Mouse (Mus musculus) forelimb bud, embryonic 11.5 days (tissue): ENCODE measurements around the gene Acp7.

Source experiments
- DNase-seq: peaks from one replicate; pipeline ENCODE4 v3.0.0-alpha.2; 2012; ENCODE audit warnings: low read depth, low spot score

Acp7 gene

DNA sequence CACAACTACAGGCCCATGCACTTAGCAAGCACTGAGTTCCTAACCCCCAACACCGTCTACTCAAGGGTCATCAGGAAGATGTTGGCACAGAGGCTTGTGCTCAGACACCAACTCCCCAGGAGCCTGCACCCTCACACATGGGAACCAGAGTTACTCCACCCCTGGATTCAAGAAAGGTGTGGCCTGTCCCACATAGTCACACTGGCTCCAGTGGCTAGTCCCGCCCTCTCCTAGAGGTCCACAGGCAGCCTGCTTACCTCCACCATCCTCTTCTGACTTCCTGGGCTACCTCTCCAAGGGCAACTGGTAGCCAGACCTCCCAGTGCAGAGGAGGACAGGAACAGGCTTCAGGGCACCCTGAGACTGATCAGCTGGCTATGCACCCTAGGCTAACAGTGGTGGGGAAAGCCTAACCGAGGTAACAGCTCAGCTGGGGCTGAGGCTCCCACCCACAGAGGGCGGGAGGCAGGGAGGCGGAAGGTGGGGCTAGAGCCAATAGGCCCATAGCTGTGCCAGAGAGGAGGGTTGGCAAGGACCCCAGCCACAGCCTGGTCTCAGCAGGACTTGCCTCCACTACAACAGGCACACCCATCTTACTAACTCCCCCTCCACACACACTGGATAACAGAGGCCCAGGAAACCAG lies 54.7 kb downstream of the Acp7 start:
- DNase-seq: no peak

GRCm38 (mm10) chr7:28575597-28575996 lies 55.5 kb downstream of the Acp7 start:
- no peak for DNase-seq

- DNase-seq: no peak
Observed at GRCm38 (mm10) chr7:28573236-28573635, 57.9 kb downstream of the Acp7 start.

DNA sequence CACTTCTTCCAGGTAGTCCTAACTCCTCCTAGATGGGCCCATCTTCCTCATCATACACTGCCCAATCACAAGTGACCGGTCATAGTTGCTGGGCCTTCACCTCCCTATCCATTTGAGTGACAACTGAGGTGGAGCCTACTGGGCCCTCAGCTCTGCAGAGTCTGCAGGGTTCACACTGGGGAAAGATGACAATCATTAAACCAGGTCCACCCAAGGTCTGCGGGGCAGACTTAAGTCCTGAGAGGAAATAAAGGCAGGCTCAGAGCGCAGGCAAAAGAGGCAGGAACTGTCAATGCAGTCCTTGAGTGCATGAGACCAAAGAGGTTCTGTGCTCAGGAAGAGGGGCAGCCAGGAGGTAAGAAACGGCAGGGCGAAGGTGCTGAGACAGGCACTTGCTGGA lies 58.4 kb downstream of the Acp7 start:
- no peak for DNase-seq

DNA sequence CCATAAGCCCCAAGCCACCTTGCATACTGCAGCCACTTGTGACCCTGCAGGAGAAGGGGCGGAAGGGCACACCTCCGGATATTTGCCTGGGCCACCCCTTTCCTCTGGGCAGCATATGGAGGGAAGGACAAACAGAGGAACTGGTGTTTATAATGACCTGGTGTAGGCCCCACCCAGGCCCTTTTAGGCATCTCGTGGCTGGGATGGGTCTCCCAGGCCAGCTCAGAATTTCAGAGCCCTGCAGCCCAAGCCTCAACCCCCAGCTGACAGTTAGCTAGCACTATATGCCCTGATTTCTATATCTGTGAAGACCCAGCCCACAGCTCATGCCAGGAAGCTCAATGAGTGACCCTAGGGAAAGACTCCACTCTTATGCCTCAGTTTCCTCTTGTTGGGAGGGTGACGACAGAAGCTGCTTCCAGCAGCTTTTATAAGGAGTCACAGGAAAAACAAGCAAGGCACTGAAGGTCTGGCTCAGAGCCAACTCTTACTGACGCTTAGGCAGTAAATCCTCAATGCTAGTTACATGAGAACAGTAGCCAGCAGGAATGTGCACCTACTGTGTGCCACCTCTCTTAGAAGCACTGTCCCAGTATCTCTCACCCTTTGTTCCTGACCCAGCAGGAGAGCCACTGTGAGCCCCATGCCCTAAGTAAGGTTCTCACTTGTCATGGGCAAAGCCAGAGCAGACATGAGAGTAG lies 60.0 kb downstream of the Acp7 start:
- no peak for DNase-seq

DNA sequence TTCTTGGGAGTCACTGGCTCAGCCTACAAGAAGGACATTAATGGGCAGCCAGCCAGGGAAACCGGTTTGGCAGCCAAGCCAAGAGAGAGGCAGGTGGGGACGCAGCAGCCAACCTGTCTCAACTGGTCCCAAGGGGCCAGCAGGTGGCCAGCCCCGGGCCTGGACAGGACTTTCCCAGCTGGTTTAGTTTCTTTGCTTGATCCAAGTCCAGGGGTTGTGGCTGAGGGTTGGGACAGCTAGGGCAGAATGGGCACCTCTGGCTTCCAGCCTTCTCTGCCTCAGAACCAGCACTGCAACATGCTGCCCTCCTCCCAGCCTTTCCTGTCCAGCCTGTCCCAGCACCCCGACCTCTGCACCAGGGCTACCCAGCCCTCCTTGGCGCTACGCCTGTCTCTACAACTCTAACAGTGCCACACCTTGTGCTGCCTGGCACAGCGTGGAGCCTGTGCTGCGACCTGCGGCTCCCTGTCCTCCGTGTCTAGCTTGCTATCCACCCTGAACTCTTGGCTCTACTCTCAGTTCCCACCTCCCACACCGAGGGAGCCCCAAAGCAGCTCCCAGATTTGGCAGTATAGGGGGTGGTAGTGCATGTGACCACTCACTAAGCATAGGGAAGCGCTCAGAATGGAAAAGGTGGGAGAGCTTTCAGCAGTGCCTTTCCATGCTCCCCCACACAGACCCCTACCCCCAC lies 60.7 kb downstream of the Acp7 start:
- DNase-seq: no peak

GRCm38 (mm10) chr7:28568253-28568652 lies 62.9 kb downstream of the Acp7 start:
- peak; percentile 50 for DNase-seq

DNA sequence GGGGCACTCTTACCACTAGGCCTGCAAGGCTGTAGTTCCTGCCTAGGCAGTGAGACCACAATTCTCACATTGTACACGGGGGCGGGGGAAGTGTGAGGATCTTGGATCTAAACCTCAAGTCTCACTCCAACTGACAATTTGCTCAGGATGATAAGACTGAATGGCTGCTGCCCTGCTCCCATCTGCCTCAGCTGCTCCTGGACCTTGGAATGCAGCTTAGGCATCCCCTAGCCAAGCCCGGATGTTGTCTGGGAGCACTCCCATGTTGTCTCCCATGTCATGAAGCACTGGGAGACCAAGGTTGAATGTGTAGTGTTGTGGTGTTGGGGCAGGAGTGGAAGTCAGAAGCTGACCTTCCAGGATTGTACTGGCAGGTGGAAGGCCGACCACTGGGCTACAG lies 63.6 kb downstream of the Acp7 start:
- DNase-seq: no peak

DNA sequence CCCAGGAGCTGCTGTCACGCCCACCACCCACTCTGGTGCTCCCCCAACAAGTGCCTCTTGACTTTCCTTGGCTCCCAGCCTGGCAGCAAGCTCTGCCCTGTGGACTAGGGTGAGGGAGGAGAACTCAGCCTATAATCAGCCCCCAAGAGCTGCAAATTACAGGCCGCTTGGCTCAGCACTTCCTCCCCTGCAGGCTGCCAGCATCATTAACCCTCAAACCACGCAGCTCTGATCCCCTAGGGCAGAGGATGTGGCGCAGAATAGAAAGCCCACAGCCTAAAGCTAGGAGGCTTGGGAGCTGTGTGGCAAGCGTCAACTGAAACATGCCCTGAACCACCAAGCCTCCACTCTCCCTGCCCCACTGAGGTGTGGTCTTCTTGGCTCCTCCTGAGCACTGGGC lies 65.7 kb downstream of the Acp7 start:
- DNase-seq: no peak

DNA sequence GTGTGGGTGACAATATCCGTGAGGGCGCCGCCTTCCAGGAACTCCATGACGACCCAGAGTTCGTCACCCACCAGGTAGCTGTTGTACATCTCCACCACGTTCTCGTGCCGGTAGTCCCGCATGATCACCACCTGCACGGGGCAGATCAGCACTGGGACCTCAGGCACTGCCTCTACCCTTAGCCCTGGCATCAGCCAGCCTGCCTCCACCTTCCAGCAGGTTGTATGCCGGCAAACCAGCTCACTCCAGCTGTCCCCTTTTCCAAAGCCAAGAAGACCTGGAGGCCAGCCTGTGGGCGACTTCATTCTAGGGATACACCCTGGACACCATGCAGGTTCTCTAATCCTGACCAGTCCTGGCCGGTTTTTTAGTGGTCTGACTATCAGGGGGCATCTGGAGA lies 68.2 kb downstream of the Acp7 start:
- DNase-seq: no peak

DNA sequence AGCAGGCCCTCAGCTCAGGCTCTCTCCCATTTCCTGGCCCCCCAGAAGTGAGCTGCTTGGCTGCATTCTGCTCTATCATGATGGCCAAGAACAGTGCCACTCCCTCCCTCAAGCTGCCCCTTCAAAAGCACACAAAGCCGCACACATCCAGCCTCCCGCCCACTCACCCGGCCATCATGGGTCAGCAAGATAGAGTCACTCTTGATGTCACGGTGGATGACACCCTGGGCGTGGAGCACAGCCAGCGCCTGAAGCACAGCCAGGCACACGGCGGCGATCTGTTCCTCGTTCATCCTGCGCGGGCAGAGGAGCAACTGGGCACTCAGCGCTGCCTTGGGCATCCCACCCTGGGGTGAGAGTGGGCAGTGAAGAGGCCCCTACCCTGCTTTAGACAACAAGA lies 68.8 kb downstream of the Acp7 start:
- no peak for DNase-seq

DNA sequence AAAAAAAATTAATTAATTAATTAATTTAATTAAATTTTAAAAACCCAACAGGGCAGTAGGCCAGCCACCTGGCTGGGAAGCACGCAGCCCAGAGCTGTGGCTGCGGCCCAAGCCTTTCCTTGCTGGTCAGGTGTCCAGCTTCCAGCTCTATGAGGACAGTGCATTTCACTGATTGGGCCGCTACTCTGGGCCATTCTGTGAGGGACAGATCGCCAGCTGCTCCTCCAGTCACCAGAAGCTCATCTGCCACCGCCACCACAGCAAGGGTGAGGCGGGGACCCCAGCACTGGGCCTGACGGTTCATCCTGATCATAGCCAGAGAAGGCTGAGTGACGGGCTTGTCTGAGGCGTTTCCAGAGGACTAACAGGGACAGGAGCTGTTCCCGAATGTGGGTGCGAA lies 69.2 kb downstream of the Acp7 start:
- DNase-seq: no peak

- no peak for DNase-seq
Observed at GRCm38 (mm10) chr7:28560856-28561255, 70.3 kb downstream of the Acp7 start.

DNA sequence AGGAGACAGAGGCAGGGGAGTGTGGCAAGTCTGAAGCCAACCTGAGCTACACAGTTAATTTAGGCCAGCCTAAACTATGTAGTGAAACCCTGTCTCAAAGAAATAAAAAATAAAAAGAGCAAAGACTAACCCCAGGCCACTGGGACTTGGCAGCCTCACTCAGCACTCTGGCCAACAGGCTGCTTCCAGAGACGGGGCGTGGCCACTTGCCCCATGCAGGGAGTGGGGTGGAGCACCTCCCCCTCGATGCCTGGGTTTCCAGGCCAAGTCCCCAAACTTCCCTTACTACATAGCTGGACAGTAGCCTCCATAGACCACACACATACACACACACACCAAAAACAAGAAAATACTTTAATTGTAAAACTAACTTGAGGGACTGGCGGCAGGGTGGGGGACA lies 72.6 kb downstream of the Acp7 start:
- no peak for DNase-seq

GRCm38 (mm10) chr7:28557708-28558107 lies 73.4 kb downstream of the Acp7 start:
- no peak for DNase-seq
